Mouse (Mus musculus) G1E (cell line): Measurements from ENCODE around the gene Dock3.

Experiments used
- CTCF ChIP-seq: IDR thresholded peaks from 2 replicates; pipeline ENCODE4 v1.5.1; 2012; ENCODE audit warnings: low read depth, low read length, inconsistent platforms, mixed read lengths
- GATA1 ChIP-seq: IDR thresholded peaks from 2 replicates; pipeline ENCODE4 v1.6.1; 2012; ENCODE audit warnings: borderline replicate concordance, low read length, inconsistent platforms, mixed read lengths

DNA sequence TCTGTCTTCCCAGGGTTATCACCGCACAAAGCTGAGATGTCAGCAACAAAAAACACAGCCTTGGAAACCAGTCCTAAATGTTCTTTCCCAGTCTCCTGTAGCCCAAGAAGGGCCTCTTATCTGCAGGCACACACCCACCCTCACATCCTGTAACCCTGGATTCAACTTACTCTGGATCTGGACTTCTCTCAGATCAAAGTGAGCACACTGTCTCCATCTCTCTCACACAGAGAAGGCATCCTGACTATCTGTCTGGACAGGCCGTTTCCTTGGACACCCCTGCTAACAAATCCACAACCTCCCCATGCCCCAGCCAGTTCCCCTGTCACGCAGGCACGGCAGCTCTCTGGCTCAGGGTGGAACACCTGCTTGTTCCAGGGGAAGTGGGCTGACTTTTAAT is 40.6 kb upstream of the Dock3 start:
- TF ChIP-seq CTCF = no peak
- no peak for TF ChIP-seq GATA1
